Mouse (Mus musculus) liver (tissue): ENCODE data around the gene Ppp1r14c.
"Not testable (repeated sequence)": the region's sequence is repeated elsewhere in the genome, so short reads cannot be mapped to it uniquely, and the experiment has no call there.

Experiments
- DNase-seq: peaks from one replicate; pipeline ENCODE4 v3.0.0-alpha.2; 2020; ENCODE audit warnings: mixed read lengths

Gene Ppp1r14c

DNA sequence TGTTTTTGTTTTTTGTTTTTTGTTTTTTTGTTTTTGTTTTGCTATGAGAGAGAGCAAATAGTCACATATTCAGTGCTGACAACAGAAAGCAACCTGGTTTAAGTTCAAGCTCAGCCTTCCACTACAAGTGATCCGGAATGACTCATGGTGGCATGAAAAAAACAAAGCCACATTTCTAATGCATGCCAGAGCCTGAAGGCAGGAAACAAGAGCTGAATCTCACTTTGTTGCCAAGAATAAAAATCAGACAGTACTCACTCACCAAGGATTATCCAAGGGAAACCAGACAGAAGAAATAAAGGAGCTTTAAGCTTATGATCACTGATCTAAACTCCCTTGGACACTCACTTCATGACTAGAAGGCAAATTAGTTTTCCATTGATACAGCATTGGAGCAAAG lies 110.8 kb downstream of the Ppp1r14c start:
- DNase-seq, result no peak

DNA sequence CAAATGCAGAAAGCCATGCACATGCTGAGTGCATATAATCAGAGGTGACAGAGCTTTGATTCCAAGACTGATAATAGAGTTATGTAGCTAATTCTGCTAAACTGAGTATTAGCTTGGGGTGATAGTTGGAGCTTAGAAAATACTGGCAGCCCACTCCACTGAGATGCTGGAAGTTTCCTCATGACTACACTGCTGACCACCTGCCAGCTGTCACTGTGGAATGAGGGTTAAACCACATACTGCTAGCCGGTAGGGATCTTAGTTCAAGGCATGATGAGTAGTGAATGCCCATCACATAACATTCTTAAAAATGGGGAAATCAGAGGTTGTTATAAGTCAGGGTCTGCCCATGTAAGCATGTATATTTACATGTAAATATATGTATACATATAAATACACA lies 113.9 kb downstream of the Ppp1r14c start:
- no peak for DNase-seq

DNA sequence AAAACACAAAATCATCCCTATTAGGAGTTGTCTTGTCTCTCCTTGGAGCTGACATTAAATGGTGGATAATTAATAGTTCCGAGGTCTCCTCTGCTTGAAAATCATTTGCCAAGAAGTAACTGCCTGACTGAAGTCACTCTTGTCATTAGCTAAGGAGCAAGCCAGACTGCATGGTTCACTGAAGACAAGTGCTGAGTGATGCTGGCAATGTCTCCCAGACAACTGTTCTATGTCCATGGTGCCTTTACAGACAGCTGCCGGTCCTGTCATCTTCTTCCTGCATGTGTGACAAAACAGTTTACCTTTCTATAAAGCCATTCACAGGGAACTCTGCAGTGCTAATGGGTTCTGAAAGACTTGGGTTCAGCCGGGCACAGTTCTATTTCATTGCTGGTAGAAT lies 124.2 kb downstream of the Ppp1r14c start:
- DNase-seq, result no peak

DNA sequence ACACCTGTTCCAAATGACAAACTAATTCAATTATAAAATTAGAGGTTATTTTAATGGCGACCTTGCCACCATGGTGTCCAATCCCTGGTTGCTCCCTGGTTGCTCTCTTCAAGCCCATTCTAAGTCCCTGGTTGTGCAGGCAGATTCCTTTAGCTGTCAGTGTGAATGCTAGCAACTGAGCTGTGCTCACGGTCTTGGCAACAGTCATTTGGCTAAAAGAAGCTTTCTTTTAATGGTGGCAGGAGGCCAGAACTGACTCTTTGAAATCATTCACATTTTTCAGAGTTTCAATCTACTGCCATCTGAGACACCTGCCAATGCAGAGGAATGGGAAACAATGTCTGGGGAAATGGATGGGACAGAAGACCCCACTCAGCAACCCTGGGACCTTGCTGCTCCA lies 130.9 kb downstream of the Ppp1r14c start:
- no peak for DNase-seq

DNA sequence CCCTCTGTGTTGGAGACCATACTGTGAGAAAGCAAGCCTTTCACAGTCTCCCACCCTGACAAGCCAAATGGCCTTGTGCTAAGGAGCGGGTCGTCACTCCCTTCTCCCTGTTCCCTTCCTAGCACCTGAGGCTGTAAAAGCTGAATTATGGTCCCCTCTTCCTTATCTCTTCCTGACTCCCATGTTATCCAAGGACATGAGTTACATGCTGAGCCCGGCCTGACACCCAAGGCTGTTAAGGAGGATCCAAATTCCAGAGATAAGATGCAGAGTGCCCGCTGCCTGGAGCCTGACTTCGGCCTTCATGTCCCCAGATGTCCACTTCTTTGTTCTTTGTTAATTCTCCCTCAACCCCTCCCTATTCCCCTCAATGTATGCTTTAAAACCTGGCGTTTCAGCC lies 135.0 kb downstream of the Ppp1r14c start:
- not testable (repeated sequence) for DNase-seq

DNA sequence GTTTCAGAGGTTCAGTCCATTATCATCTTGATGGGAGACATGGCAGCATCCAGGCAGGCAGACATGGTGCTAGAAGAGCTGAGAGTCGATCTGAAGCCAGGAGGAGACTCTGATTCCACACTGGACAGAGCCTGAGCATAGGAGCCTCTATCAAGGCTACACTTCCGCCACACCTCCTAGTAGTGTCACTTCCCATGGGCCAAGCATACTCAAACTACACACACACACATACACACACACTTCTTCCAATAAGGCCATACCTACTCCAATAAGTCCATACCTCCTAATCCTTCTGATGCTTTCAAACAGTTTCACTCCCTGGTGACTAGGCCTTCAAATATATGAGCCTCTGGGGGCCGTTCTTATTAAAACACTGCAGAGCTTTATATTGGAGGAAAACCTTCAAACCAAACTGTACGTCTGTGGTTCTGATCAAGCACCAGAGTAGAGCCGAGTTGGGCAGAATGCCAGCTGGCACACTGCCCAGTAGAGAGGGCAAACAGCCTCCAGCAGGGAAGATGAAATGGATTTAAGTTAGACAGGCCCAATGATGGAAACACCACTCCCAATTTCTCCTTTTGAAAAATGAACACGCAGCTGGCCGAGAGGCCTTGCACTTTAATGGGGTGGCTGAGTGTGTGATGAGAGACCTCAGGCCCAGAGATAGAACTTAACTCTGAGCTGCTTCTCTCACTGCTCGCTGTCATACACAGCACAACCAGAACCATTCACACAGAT lies 141.8 kb downstream of the Ppp1r14c start:
- peak; percentile 67 for DNase-seq

DNA sequence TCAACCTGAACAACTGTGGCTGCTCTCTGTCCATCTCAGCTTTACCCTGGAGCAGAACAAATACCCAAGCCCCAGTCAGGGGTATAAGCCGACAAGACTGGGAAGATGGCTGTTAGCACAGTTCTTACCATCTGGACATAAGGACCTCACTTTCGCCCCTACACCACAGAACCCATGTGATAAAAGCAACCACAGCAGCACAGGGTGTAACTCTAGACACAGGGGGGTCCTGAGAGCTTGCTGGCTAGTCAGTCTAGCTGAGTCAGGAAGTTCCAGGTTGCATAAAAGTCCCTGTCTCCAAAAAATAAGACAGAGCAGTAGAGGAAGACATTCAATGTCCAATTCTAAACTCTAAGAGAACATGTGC lies 142.3 kb downstream of the Ppp1r14c start:
- DNase-seq, result no peak

DNA sequence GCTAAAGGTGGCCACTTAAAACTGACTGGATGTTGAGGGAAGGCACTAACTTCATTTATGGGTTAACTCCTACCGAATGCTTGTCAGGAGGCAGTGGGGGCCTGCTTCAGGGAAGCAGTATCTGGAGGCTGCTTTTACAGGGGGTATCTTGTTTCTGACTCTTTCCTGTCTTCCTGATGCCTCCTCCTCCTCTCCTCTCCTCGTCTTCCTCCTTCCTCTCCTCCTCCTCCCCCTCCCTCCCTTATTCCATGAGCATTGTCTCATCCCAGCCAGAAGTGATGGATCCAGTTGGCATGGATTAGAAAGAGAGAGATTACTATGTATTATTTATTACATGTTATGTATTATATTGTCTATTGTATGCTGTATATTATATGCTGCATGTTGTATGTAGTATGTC lies 142.9 kb downstream of the Ppp1r14c start:
- DNase-seq, result no peak

DNA sequence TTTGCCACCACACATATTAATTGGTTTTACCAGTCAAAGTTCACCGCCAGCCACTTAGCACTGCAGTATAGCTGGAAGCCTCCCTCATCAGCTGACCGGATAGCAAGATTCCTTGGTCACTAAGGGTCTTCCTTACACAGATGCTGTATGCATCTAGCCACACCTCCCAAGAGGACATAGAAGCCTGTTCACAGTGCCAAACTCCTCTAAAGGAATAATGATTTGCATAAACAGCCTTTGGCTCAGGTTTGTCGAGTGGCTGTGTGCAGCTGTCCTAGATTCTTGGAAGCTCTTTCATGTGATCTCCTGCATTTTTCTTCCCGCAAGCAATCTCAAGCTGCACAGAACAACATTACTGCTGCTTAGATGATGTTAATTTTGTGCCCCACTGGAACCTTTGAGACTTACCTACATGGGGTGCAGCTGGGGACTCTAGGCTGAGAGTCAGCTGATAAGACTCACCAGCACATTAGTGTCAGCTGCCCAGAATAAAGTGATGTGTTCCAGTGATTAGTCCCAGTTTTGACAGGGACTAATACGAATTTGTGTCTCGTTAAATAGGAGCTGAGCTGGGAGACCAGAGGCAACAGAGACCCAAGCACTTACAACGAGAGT lies 143.9 kb downstream of the Ppp1r14c start:
- DNase-seq, result no peak

DNA sequence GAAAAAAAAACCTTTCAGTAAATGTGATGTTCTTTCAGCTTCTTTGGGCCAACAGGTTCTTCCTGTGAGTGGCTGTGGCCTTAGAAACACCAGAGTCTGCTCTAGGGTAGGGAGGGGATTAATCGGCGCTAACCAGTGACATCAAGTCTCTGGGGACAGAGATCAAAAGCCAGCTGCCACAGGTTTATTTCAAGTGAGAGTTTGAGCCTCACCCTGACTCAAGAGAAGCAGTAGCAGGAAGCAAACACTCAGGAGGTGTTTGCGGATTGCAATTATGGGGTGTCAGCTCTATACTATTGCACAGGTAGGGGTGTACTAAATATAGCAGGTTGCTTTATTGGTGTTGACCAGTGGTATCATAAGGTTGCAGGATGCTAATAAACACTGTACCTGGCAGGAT lies 144.6 kb downstream of the Ppp1r14c start:
- no peak for DNase-seq

DNA sequence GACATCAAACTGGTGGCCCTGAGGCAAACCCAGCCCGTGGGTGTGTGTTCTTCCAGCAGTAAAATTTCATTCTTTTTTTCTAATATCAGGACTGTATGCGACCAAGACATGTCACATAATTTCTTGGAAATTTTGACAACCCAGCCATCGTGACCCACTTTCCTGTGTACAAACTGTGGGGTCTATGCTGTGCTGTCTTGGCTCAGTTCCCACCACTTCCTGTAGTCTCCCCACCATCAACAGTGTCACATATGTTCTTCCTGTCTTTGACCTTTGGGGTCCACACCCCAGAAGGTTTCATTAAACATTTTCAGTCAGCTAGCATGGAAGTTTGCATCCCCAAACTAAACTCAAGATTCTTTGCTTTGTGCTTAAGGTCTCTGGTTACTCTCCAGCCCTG lies 145.5 kb downstream of the Ppp1r14c start:
- no peak for DNase-seq

DNA sequence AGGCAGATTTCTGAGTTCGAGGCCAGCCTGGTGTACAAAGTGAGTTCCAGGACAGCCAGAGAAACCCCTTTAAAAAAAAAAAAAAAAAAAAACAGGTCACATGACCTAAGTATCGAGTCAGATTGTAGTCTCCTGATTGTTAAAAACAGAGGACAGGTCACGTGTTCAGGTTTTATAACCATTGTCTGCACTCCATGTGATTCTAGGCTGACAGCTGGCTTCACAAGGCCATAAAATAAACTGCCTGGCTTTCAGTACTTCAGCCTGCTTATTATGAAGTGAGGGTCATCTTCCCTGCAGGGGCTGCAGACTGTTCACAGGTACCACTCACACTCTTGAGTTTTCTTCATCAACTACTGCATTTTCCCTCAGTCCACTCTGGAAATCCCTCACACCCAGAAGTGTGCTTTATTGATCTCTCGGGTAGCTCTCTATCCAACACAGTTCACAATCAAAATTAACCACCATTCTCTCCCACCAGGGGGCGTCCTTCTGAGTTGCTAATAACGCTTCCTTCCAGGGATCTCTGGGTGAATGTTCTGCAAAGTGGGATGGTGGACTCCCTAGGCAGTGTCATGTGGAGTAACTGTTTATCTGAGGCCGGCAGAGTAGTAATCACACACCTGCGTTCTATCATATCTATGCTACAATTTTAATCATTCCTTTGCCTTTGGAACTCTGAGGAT lies 146.9 kb downstream of the Ppp1r14c start:
- peak; percentile 6 for DNase-seq

DNA sequence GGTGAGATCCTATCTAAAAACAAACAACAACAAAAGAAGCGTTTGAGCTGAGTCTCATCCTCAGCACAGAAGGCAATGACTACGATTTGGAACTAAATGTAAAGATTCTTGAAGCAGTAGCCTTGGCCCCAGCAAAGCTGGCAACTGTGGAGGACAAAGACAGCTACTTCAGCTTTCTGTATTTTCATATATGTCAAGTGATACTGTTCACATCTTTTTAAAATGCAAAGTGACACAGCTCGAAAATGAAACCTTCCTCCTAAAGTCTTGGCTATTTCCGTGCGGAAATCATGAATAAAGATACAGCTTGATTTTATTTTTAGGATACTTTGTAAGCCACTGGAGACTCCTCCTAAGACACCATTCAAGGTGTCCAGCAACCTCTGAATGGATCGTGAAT lies 148.1 kb downstream of the Ppp1r14c start:
- DNase-seq, result no peak
